Mouse (Mus musculus): ENCODE results near the gene Stxbp5l. TPM values are rescaled to one million over a fixed set of nuclear protein-coding genes. Genes with fewer than 3 reads are reported as not detected.

Gene Stxbp5l
- polyA plus RNA-seq, 1 experiment from 2014 or later = 0.16 TPM

Other genes starting within 250 kb of the Stxbp5l start
- gene Gtf2e1, start 154.8 kb upstream of the Stxbp5l start, polyA plus RNA-seq (2015; fragmentation: Nextera tagmentation; extraction: Ambion mirVana) = 20.4 and 20.5 TPM in 2 replicates
- 23.8 and 26.4 TPM in 2 replicates for gene Rabl3, start 154.9 kb upstream of the Stxbp5l start, polyA plus RNA-seq (2015; fragmentation: Nextera tagmentation; extraction: Ambion mirVana)
- gene Hgd, start 195.2 kb upstream of the Stxbp5l start, polyA plus RNA-seq (2015; fragmentation: Nextera tagmentation; extraction: Ambion mirVana) = 0.16 and 1.8 TPM in 2 replicates

All from heart, embryonic 13.5 days (tissue).